Mouse (Mus musculus): ENCODE measurements around the gene Tmem209.

DNA sequence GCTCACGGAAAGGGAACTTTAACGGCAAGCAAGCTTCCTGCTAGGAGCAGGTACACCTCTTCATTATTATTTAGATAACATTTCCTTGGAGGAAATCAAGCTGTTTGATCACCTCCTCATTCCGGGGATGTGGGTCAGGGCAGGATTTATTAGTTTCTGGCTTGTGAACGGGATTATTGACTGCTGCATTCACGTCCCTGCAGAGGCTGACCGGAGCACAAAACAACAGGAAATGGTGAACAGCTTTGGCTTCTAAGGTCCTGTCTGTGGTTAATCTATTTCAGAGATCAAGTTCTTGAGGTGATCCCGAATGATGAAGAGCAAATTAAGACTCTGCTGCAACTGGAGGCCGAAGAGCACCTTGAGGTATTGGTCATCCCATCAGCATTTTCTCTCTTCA is 34.3 kb upstream of the Tmem209 start:
- TF ChIP-seq TBP (IDR thresholded peaks at IDR 0.05; ENCODE audit: low read depth, low read length) (no peak), ETS1 (IDR thresholded peaks at IDR 0.05; ENCODE audit: low read depth, low read length) (no peak), E2F4 (IDR thresholded peaks at IDR 0.05; ENCODE audit: borderline replicate concordance, low read depth, low read length) (no peak), MEF2A (IDR thresholded peaks at IDR 0.05; ENCODE audit: extremely low read depth, insufficient replicate concordance, low read depth, low read length, poor library complexity, severe bottlenecking) (no peak), CTCF (IDR thresholded peaks at IDR 0.05 in 2 of 3, conservative IDR thresholded peaks at IDR 0.05 in 1 of 3; ENCODE audit: control insufficient read depth in 1 of 3, insufficient read depth in 1 of 3, low read depth in 2 of 3, low read length in 3 of 3, poor library complexity in 1 of 3, severe bottlenecking in 1 of 3) (no peak), ZMIZ1 (IDR thresholded peaks at IDR 0.05; ENCODE audit: low read depth, low read length) (no peak), POLR2A (IDR thresholded peaks at IDR 0.05; ENCODE audit: control insufficient read depth in 1 of 2, insufficient read depth in 1 of 2, low read depth in 1 of 2, low read length in 2 of 2, poor library complexity in 1 of 2) (no peak), EP300 (IDR thresholded peaks at IDR 0.05; ENCODE audit: low read depth in 1 of 2, low read length in 2 of 2) (no peak), ZC3H11A (IDR thresholded peaks at IDR 0.05; ENCODE audit: low read depth, low read length) (no peak)
